Mouse (Mus musculus): ENCODE measurements around the gene Creb3l2.

DNA sequence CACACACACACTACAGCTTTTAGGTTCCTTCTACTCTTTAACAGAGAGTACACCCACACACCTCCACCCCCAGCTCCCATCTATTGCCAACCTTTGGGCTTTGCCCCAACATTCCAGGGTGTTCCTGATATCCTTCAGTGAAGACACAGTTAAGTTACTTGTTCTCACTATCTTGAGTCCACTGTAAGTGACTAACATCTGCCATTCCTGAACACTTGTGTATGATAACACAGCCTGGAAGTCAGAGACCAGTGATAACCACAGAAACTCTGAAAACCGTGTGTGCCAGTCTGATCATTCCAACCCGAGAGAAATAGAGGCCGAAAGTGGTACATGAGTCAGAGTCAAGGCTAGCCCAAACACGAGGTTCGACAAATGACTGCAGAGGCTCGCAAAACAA is 53.4 kb downstream of the Creb3l2 start:
- no peak for TF ChIP-seq CTCF (IDR thresholded peaks at IDR 0.05; ENCODE audit: control insufficient read depth, insufficient read depth, insufficient read length)
- TF ChIP-seq MAX (IDR thresholded peaks at IDR 0.05): no peak
- TF ChIP-seq CEBPB (IDR thresholded peaks at IDR 0.05; ENCODE audit: low read depth): no peak
- no peak for TF ChIP-seq USF1 (IDR thresholded peaks at IDR 0.05; ENCODE audit: low read depth)
- TF ChIP-seq MYOG (IDR thresholded peaks at IDR 0.05; ENCODE audit: control insufficient read depth, extremely low read depth, insufficient read length): no peak
- no peak for TF ChIP-seq MYOD1 (IDR thresholded peaks at IDR 0.05; ENCODE audit: control insufficient read depth, insufficient read length, low read depth)
- no peak for TF ChIP-seq FOSL1 (IDR thresholded peaks at IDR 0.05; ENCODE audit: insufficient read depth, low read length, poor library complexity, severe bottlenecking)
